ENCODE assay signal across 22 mouse cellular contexts in the genomic region with DNA sequence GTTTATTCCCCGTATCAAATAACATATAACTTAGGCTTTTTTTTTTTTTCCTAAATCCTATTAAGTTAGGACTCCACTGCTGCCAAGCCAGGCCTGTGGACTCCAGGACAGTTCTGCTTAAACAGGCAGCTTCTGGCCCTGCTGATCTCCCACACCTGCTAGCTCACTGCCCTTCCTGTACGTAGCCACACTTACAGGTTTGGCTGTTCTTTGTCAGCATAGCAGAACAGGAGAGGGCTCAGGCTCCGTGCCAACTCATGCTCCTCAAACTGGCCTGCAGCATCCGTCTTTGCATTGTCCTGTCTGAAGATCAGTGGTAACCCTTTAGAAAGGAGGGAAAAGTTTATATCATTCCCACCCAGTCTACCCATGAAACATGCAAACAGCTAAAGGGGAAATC.
"Had no signal": no experiment of that assay in that cellular context is flagged by ENCODE, and none has a peak within 500 bp of the region (broad histone marks: within the 10 kb centered on the region; RNA-seq: fewer than 3 reads in every experiment).

No protein-coding gene starts in this region.

- H3K4me1 ChIP-seq: kidney, embryonic 15.5 days; limb, embryonic 15.5 days; midbrain, embryonic 12.5 days; midbrain, embryonic 15.5 days; neural tube, embryonic 12.5 days; neural tube, embryonic 15.5 days; stomach, embryonic 15.5 days had no signal

- DNase-seq: kidney, adult 11 months; kidney, adult 8-10 months; kidney, postnatal 14 days; layer of hippocampus, adult 9-11 months; liver, postnatal 0 days; lung, embryonic 14.5 days; right cerebral cortex, adult 18-20 months; right cerebral cortex, postnatal 14 days; right cerebral cortex, postnatal 4 days; thymus, postnatal 25 days had no signal

- H3K9ac ChIP-seq: kidney, embryonic 15.5 days; limb, embryonic 15.5 days; liver, embryonic 14.5 days; liver, postnatal 0 days; lung, embryonic 14.5 days; midbrain, embryonic 12.5 days; midbrain, embryonic 15.5 days; neural tube, embryonic 12.5 days; neural tube, embryonic 15.5 days; stomach, embryonic 15.5 days had no signal

- H3K4me2 ChIP-seq: kidney, embryonic 15.5 days; limb, embryonic 15.5 days; liver, embryonic 11.5 days; lung, embryonic 14.5 days; midbrain, embryonic 12.5 days; midbrain, embryonic 15.5 days; neural tube, embryonic 12.5 days; neural tube, embryonic 15.5 days; stomach, embryonic 15.5 days had no signal

- H3K9me3 ChIP-seq: kidney, embryonic 15.5 days; limb, embryonic 15.5 days; midbrain, embryonic 12.5 days; midbrain, embryonic 15.5 days; neural tube, embryonic 12.5 days; neural tube, embryonic 15.5 days; stomach, embryonic 15.5 days had no signal

- H3K27me3 ChIP-seq: kidney, embryonic 15.5 days; limb, embryonic 15.5 days; midbrain, embryonic 12.5 days; midbrain, embryonic 15.5 days; neural tube, embryonic 12.5 days; neural tube, embryonic 15.5 days; stomach, embryonic 15.5 days had no signal

- H3K27ac ChIP-seq: kidney, embryonic 15.5 days; layer of hippocampus, adult 2 months; limb, embryonic 15.5 days; liver, embryonic 14.5 days; macrophage; midbrain, embryonic 12.5 days; midbrain, embryonic 15.5 days; neural tube, embryonic 12.5 days; neural tube, embryonic 15.5 days; stomach, embryonic 15.5 days had no signal

- H3K4me3 ChIP-seq: kidney, embryonic 15.5 days; layer of hippocampus, adult 2 months; limb, embryonic 15.5 days; midbrain, embryonic 12.5 days; midbrain, embryonic 15.5 days; neural tube, embryonic 12.5 days; neural tube, embryonic 15.5 days; stomach, embryonic 15.5 days had no signal

- ATAC-seq: liver, postnatal 0 days; lung, postnatal 0 days; midbrain, embryonic 15.5 days had no signal
